Mouse (Mus musculus): Measurements from ENCODE around the gene Slit3.

GRCm38 (mm10) chr11:35320518-35320917, 199.5 kb downstream of the Slit3 start:
- TF ChIP-seq CTCF (IDR thresholded peaks at IDR 0.05) (no peak), EP300 (IDR thresholded peaks at IDR 0.05) (no peak)

All from lung, postnatal 0 days (tissue).